Mouse (Mus musculus) stomach, embryonic 16.5 days (tissue): ENCODE measurements at regions not wholly inside any gene's neighbourhood (a gene's known extent, or its start where the extent isn't known, plus 50 kb on each side); places are given as distances from the start of the nearest gene placed in this dataset.

Experiments used
- ATAC-seq: fragments of 200-750 bp; cut with Nextera tagmentation; 2 replicates; pipeline ENCODE4 v1.8.0; 2017; ENCODE audit warnings: moderate number of reproducible peaks, moderate TSS enrichment; ENCODE audit not compliant: insufficient read depth, low FRiP score
- H3K27ac ChIP-seq: fragments of 300-500 bp; sonication (generic); 2 replicates; pipeline ENCODE4 v1.5.1; 2014; ENCODE audit warnings: low read length
- H3K27me3 ChIP-seq: fragments of 300-500 bp; sonication (generic); 2 replicates; pipeline ENCODE4 v1.6.1; 2014; ENCODE audit warnings: low read length, control low read depth, mixed read lengths; ENCODE audit not compliant: control insufficient read depth, insufficient read depth
- H3K36me3 ChIP-seq: fragments of 300-500 bp; sonication (generic); 2 replicates; pipeline ENCODE4 v1.6.1; 2014; ENCODE audit warnings: low read length; ENCODE audit not compliant: control insufficient read depth, insufficient read depth
- H3K4me1 ChIP-seq: fragments of 300-500 bp; sonication (generic); 2 replicates; pipeline ENCODE4 v1.6.1; 2014; ENCODE audit warnings: low read length, control low read depth, mixed read lengths; ENCODE audit not compliant: control insufficient read depth, insufficient read depth
- H3K4me2 ChIP-seq: fragments of 300-500 bp; sonication (generic); 2 replicates; pipeline ENCODE4 v1.6.1; 2014; ENCODE audit warnings: low read depth, low read length, mixed read lengths
- H3K4me3 ChIP-seq: fragments of 300-500 bp; sonication (generic); replicated peaks from 2 replicates; pipeline ENCODE4 v1.5.1; 2014; ENCODE audit warnings: mild to moderate bottlenecking, low read length
- H3K9ac ChIP-seq: fragments of 300-500 bp; sonication (generic); 2 replicates; pipeline ENCODE4 v1.6.1; 2014; ENCODE audit warnings: low read length
- H3K9me3 ChIP-seq: fragments of 300-500 bp; sonication (generic); replicated peaks from 2 replicates; pipeline ENCODE4 v1.6.1; 2016; ENCODE audit warnings: low read length, control low read depth; ENCODE audit not compliant: control insufficient read depth
- WGBS: fragments of 180-500 bp; shearing (Covaris S2); extraction: QIAGEN DNeasy Blood & Tissue Kit; methylation state at CpG from one replicate; pipeline ENCODE4 v1.1.7; 2014; 5-methylcytosine and 5-hydroxymethylcytosine counted together

DNA sequence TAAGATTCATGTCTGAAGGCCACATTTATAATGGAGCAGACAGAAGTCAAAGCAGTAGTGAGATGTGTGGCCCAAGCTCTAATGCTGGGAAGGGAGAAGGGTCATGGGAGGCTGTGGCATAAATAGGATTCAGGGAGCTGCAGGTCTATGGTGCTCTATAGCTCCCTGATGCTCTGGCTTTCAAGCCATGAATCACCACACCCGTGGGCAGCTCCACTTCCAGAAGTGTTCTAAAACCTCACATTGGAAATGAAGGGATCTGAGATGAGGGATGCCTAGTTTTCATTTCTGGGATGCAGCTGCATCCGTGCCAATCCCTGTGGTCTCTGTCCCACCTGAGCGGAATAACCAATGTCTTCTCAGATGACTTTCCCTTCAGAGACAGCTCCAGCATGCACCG lies 553.2 kb downstream of the Plekhb2 start:
- Histone ChIP-seq H3K27me3 (no peaks in the 10 kb centered on the region), H3K27ac (no peak overlapping the region), H3K4me3 (no peak overlapping the region), H3K9ac (no peak overlapping the region), H3K4me1 (no peaks in the 10 kb centered on the region), H3K36me3 (no peaks in the 10 kb centered on the region), H3K9me3 (no peaks in the 10 kb centered on the region), H3K4me2 (no peak overlapping the region)
- WGBS: 83% methylated on average over 4 of the region's 4 CpGs
- ATAC-seq: no peak

GRCm38 (mm10) chr1:35405418-35405817 lies 555.6 kb downstream of the Plekhb2 start:
- Histone ChIP-seq H3K36me3 (no peaks in the 10 kb centered on the region), H3K4me3 (no peak overlapping the region), H3K9ac (no peak overlapping the region), H3K9me3 (no peaks in the 10 kb centered on the region), H3K27me3 (no peaks in the 10 kb centered on the region), H3K27ac (no peak overlapping the region), H3K4me2 (no peak overlapping the region), H3K4me1 (no peaks in the 10 kb centered on the region)
- WGBS: 82% methylated on average over 6 of the region's 6 CpGs
- no peak for ATAC-seq

GRCm38 (mm10) chr1:35415646-35416045 lies 565.9 kb downstream of the Plekhb2 start:
- Histone ChIP-seq H3K27me3 (no peaks in the 10 kb centered on the region), H3K9me3 (no peaks in the 10 kb centered on the region), H3K4me2 (no peak overlapping the region), H3K4me1 (no peaks in the 10 kb centered on the region), H3K4me3 (no peak overlapping the region), H3K9ac (no peak overlapping the region), H3K27ac (no peak overlapping the region), H3K36me3 (no peaks in the 10 kb centered on the region)
- ATAC-seq: no peak
- WGBS: 61% methylated on average over 1 of the region's 1 CpGs

GRCm38 (mm10) chr1:35428126-35428840 lies 578.5 kb downstream of the Plekhb2 start:
- 72% methylated on average over 8 of the region's 8 CpGs for WGBS
- no peak for ATAC-seq
- Histone ChIP-seq H3K4me2 (no peak overlapping the region), H3K36me3 (no peaks in the 10 kb centered on the region), H3K4me1 (no peaks in the 10 kb centered on the region), H3K4me3 (no peak overlapping the region), H3K9ac (no peak overlapping the region), H3K27me3 (no peaks in the 10 kb centered on the region), H3K9me3 (peaks cover 3% of the 10 kb centered on the region; the same call in 1 of the 2 replicates), H3K27ac (no peak overlapping the region)

DNA sequence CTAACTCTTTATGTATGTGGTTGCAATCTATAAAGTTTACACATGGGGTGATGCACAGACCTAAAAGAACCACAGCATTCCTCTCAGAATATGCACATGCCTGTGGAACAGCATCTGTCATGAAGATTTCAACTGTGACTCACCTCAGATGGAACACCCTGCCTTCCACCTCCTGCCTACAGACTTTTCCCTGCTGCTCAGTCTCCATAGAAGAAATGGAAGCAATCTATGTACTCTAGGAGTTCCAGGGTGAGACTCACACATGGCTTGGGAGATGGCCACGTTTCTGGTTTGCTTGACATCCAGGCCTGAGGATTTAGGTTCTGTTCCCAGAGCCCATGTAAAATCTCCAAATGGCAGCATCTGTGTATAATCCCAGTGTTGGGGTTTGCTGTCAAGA lies 579.7 kb downstream of the Plekhb2 start:
- Histone ChIP-seq H3K9me3 (peaks cover 3% of the 10 kb centered on the region; the same call in 1 of the 2 replicates), H3K4me1 (no peaks in the 10 kb centered on the region), H3K4me2 (no peak overlapping the region), H3K4me3 (no peak overlapping the region), H3K27ac (no peak overlapping the region), H3K27me3 (no peaks in the 10 kb centered on the region), H3K9ac (no peak overlapping the region), H3K36me3 (no peaks in the 10 kb centered on the region)
- 72% methylated on average over 1 of the region's 1 CpGs for WGBS
- no peak for ATAC-seq

- Histone ChIP-seq H3K4me2 (no peak overlapping the region), H3K9ac (no peak overlapping the region), H3K27me3 (no peaks in the 10 kb centered on the region), H3K36me3 (no peaks in the 10 kb centered on the region), H3K9me3 (peaks cover 3% of the 10 kb centered on the region; the same call in 1 of the 2 replicates), H3K4me1 (no peaks in the 10 kb centered on the region), H3K27ac (no peak overlapping the region), H3K4me3 (no peak overlapping the region)
- WGBS: 82% methylated on average over 3 of the region's 3 CpGs
- no peak for ATAC-seq
Observed at GRCm38 (mm10) chr1:35435721-35436120, 585.9 kb downstream of the Plekhb2 start.

GRCm38 (mm10) chr1:35447345-35447744 lies 597.6 kb downstream of the Plekhb2 start:
- Histone ChIP-seq H3K36me3 (no peaks in the 10 kb centered on the region), H3K4me1 (no peaks in the 10 kb centered on the region), H3K9ac (no peak overlapping the region), H3K9me3 (no peaks in the 10 kb centered on the region), H3K27ac (no peak overlapping the region), H3K27me3 (no peaks in the 10 kb centered on the region), H3K4me3 (no peak overlapping the region), H3K4me2 (no peak overlapping the region)
- ATAC-seq: no peak

DNA sequence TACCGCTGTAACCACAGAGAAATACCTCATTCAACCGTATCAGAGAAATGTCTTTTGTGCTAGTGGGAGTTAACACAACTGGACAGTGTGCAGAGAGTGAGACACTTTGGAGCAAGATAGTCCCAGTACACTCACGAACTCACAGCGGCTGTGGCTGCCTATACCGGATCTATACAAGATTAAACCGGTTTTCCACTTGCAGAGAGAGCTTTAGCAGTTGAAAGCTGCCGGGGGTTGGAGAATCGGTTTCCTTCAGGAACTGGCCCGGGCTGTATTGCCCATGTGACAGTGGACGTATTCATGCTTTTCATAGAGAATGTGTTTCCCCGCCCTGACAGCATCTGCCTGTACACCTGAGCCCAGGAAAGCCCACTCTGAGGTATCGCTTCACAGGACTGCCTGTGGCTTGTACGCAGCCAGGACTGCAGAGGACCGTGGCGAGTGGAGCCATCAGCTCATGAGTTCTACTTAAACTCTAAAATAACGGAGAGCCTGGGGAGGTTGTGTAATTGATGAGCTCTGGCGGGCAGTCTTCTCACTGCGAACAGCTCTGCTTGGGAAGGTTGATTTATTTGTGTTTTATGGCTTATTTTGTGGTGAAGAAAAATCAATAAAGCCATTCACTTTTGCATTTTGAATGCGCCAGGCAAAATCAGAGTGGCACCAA lies 602.8 kb downstream of the Plekhb2 start:
- Histone ChIP-seq H3K4me3 (no peak overlapping the region), H3K9me3 (no peaks in the 10 kb centered on the region), H3K9ac (no peak overlapping the region), H3K4me2 (no peak overlapping the region), H3K4me1 (no peaks in the 10 kb centered on the region), H3K27ac (no peak overlapping the region), H3K27me3 (no peaks in the 10 kb centered on the region), H3K36me3 (no peaks in the 10 kb centered on the region)
- WGBS: 70% methylated on average over 19 of the region's 19 CpGs
- no peak for ATAC-seq

GRCm38 (mm10) chr1:35457591-35457990 lies 607.8 kb downstream of the Plekhb2 start:
- H3K4me2 ChIP-seq: no peak overlapping the region
- no peak overlapping the region for H3K27ac ChIP-seq
- no peaks in the 10 kb centered on the region for H3K36me3 ChIP-seq
- ATAC-seq: no peak
- H3K4me3 ChIP-seq: no peak overlapping the region
- no peak overlapping the region for H3K9ac ChIP-seq
- no peaks in the 10 kb centered on the region for H3K9me3 ChIP-seq
- WGBS: 56% methylated on average over 9 of the region's 9 CpGs
- H3K27me3 ChIP-seq: no peaks in the 10 kb centered on the region
- H3K4me1 ChIP-seq: no peaks in the 10 kb centered on the region
